Mouse (Mus musculus): Measurements from ENCODE around the gene Slc25a3.

DNA sequence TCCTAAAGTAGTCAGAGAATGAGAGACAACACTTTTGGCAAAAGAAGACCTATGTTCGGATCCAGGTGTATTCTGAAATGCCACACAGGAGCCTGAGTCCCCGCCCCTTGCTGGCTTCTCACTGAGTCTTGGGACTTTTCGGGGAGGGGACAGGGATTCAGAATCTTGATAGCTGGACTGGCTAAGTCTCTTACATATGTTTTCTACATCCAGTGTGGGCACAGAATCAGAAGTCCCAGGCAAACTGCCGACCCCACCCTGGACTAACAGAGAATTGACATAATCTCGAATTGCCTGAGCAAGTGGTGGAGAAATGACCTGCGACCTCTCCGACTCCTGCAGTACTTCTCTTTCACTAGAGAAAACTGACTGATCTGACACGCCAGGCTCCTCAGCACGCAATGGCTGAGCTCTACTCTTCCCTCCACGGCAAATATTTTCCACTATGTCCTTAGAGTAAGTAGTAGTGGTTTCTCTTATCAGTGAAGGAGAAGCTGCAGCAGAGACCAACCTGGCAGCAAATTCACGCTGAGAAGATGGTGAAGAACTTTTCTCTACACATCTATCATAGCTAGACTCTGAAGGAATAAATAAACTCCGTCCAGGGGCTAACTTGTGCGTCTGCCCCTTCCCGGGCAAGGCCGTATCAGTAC, 38.8 kb upstream of the Slc25a3 start:
- no peak for TF ChIP-seq POLR2A (IDR thresholded peaks at IDR 0.05; ENCODE audit: control insufficient read depth, extremely low read depth, insufficient read depth, low read length, poor library complexity)
- no peak for TF ChIP-seq CTCF (IDR thresholded peaks at IDR 0.05; ENCODE audit: borderline replicate concordance, control insufficient read depth, extremely low read depth, insufficient read depth, low read length, poor library complexity)

All from thymus, adult 2 months (tissue).